Mouse (Mus musculus) retina, adult 2 months (tissue): ENCODE measurements around the gene Prkd3.
A peak's percentile ranks its signal among the peaks of the same experiment; 100 is the strongest.

ENCODE experiments used
- DNase-seq: peaks from one replicate; pipeline ENCODE4 v3.0.0-alpha.2; 2012; ENCODE audit warnings: low read depth, low spot score

The Prkd3 gene

DNA sequence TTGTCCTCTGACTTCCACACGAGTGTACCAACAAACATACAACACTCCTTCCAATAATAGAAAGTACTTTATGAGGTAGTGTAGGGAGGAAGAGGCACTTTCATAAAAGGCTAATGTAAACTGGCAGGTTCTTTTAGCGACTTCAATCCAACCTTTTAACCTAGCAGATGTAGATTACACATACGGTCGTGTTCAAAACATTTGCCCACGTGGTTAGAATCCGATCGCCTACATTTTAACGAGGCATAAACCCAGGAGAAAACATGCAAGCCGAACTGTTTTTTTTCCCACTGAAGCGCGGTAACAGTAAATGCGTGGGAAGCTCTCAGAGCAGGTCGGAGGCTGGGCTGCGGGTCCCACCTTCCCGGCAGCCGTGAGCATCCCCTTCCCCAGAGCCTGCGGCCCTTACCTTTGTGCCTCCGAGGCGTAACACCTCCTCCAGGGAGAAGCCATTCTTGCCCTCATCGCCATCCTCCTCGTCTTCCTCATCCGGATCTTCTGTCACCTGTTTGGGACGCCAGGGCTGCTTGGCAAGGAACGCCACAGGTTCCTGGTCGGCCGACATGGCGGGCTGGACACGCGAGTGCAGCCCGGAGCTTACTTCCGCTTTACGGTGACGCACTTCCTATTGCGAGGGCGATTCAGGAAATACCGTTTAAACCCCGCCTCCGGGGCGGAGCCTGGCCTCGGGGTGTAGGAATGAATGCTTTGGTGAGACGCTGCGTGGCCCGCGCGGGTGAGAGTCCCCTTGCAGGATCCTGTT lies 84.0 kb downstream of the Prkd3 start, which contains the start of the genes Cebpz and Ndufaf7:
Gene Cebpz, minus strand, starts transcription at position 601 of the 763 bp plus-strand sequence.
Gene Ndufaf7, plus strand, starts transcription at position 671 of the 763 bp plus-strand sequence.
- DNase-seq: peak; percentile 95

DNA sequence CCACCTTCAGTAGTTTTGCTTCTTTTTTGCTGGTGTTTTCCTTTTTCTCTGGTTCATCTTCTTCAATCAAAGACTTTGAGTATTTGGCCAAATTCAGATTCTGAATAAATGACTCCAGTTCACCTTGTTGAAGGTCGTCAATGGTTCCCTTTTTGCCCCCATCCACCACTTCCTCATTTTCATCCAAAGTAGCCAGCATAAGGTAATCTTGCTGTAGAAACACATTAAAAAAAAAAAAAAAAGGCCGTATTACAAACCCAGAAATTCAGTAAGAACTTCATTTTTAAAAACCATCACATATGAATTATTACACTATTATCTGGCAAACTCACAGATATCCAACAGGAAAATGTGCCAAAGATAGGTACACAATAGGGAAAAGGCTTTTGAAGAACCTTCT lies 84.8 kb downstream of the Prkd3 start:
- no peak for DNase-seq

DNA sequence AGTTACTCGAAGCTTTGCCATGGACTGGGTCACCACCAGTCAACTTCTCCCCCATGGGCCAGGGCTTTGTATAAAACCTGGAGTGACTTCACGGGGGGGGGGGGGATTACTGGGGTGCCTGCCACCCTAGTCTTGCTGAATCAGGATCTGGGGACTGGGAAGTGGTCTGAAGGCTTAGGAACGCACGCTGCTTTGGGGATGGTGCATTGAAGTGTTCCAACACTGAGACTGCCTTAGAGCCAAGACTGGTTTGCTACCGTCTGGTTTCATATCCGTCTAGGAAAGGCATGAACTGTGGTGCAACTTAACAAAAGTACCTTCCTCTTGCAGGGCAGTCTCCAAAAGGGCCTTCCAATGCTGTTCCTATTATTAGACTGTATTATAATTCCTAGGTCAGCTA lies 102.9 kb downstream of the Prkd3 start:
- DNase-seq: no peak

DNA sequence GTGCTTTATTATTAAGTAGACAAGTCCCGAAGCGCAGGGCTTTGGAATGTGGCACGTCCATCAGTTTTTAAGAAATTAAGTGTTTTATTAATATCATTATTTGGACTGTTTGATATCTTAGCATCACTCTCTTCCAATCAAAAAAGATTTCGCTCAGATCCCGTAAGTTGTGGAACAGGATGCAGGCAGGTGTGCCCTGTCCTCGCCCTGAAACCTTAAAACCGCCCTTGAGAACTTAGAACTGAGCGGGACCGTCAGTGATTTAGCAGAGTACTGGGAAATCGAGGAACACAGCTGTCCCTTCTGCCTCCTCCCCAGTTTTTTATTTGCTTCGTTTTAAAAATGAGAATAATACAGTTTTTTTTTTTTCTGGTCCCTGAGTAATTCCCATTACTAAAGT lies 103.7 kb downstream of the Prkd3 start:
- DNase-seq: no peak

DNA sequence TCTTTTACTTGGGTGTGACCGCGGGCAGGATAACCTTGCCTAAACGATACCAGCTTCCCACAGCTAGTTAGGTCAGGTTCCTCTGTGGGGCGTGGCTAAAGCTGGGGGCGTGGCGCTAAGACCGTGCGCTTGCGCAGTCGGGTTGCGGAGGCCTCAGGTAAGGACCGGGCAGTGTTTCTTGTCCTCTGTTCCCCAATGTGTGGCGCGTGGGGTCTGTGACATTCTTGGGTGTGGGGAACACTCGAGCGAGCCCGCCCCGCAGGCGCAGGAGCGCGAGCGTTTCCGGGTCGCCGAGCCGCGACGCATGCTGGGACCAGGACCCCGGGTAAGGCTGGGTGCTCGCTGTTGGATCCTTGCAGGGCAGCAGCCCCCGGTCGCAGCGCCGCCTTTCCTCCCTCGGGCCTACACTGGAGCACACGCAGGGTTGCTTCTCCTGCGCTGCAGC lies 104.2 kb downstream of the Prkd3 start, which contains the start of gene Cebpzos:
Gene Cebpzos, plus strand, starts transcription at position 132 of the 445 bp plus-strand sequence.
- DNase-seq: peak; percentile 74

DNA sequence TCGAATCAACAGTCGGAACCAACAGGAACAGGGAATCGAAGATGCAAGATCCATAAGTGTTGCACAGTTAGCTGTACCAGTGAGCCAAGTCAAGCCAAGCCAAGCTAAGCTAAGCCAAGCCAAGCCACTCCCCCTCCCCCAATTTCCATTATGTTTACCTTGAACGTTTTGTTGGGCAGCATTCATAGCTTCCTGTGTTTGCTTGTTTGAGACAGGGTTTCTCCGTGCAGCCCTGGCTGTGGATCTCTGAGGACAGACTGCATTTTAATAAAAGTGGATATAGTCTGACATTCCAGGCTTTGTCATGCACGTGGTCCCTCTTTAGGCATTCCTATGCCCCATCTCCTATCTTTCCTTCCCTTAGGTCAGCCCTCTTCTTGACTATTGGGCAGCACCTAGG lies 104.8 kb downstream of the Prkd3 start:
- no peak for DNase-seq

DNA sequence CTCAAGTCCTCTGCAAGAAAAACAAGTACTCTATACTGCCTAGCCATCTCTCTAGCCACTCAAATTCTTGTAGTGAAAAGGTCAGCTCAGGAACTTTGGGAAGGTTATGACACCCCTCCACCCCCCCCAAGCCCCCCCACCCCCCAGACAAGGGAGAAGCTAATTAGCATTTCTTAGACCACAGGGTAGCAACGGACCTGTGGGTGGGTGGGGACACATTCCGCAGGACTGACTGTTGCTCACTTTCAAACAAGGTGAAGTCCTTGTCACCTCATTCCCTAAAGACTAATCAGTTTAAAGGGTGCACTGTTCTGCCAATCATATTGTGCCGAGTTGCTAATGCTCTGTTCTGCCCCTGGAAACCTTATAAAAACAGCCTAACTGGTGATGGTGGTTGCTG lies 106.7 kb downstream of the Prkd3 start:
- no peak for DNase-seq

DNA sequence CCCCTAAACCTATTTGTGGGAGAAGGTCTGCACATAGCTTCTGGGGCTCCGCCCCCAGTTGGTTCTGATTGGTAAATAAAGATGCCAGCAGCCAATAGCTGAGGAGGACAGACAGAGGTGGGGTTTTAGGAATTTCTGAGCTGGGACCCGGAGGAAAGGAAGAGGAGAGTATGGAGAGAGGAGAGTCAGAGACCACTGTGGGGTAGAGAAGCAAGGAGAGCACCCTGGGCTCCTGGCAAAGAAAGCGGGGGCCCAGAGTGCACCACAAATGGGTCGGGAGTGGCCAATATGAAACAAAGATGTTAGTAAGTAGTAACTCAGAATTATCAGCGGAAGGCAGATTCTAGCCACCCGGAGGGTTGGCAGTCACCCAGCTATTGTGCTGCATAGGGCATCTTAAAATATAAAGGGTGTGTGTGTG lies 107.7 kb downstream of the Prkd3 start:
- no peak for DNase-seq

DNA sequence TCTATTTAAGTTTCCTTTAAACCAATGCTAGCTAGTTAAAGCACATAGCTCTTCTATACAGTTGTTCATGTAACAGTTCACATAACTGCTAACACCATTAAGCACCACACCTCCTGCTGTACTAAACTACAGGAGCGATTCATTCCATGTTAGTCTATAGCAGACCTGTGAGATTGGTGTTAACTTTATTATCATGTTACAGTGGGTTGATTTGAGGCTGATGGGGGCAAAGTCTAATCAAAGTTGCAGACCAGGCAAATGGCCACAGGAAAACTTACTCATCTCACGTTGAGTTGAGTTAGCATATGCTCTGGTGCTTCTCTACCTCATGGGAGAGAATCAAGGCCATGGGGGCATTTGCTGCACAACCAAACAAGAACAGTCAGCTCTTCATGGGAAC lies 111.2 kb downstream of the Prkd3 start:
- no peak for DNase-seq

DNA sequence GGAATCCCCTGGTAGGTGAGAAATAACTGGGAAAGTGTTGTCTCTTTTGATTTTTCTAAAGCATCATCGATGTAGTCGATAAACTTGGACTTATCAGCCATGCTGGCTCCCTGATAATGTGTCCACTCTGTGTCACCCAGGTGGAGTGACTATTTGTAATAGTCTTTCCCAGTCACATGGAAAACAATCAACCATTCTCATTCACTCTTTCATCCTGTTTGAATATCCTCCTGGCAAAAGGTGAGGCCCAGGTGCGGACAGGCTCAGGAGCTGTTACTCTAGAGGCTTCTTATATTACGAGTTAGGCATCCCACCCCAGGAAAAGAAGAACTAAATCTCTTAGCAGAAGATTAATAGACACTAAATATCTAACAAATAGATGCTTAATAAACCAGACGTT lies 113.7 kb downstream of the Prkd3 start, which contains the start of gene Sult6b1:
Gene Sult6b1, minus strand, starts transcription at position 101 of the 400 bp plus-strand sequence.
- no peak for DNase-seq

DNA sequence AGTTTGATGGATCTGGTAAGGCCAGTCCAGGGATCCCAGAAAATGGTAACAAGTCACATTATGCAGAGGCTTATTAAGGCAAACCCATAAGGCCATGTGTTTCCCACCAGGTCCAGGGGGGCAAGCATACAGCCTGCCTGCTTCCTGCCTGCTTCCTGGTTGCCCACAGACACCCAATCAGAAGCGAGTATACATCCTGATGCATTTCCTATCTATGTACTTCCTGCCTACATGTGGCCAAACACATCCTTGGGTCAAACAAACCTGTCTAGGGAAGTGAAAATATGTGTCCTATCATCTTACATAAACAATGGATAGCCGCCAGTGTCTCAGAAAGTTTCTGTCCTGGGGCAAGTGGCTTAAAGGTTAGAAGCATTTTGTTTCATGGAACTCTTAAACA lies 117.5 kb downstream of the Prkd3 start:
- DNase-seq: no peak
